Mouse (Mus musculus) olfactory bulb, adult 2 months (tissue): ENCODE measurements around the gene Morn1. TPM values are rescaled to one million over a fixed set of nuclear protein-coding genes. Genes with fewer than 3 reads are reported as not detected.
A peak's percentile ranks its signal among the peaks of the same experiment; 100 is the strongest.
"Not testable (repeated sequence)": the region's sequence is repeated elsewhere in the genome, so short reads cannot be mapped to it uniquely, and the experiment has no call there.

ENCODE experiments used
- H3K27ac ChIP-seq: fragments of 200-500 bp; 2 replicates; pipeline ENCODE4 v1.5.1; 2012; ENCODE audit warnings: low read depth, low read length; ENCODE audit not compliant: insufficient read depth
- H3K4me1 ChIP-seq: fragments of 200-500 bp; 2 replicates; pipeline ENCODE4 v1.6.1; 2012; ENCODE audit warnings: low read length; ENCODE audit not compliant: control insufficient read depth, insufficient read depth
- H3K4me3 ChIP-seq: fragments of 200-500 bp; 2 replicates; pipeline ENCODE4 v1.5.1; 2012; ENCODE audit warnings: mild to moderate bottlenecking, low read depth, low read length, moderate library complexity; ENCODE audit not compliant: insufficient read depth
- CTCF ChIP-seq: fragments of 200-500 bp; IDR thresholded peaks from 2 replicates; pipeline ENCODE4 v1.5.1; 2012; ENCODE audit warnings: low read depth, mild to moderate bottlenecking, low read length, moderate library complexity; ENCODE audit not compliant: insufficient read depth
- POLR2A ChIP-seq: fragments of 200-500 bp; IDR thresholded peaks from 2 replicates; pipeline ENCODE4 v1.6.1; 2012; ENCODE audit warnings: mild to moderate bottlenecking, low read depth, low read length, moderate library complexity; ENCODE audit not compliant: insufficient read depth
- WGBS: fragments of 180-500 bp; shearing (Covaris S2); methylation state at CpG from one replicate; pipeline ENCODE4 v1.1.7; 2018; 5-methylcytosine and 5-hydroxymethylcytosine counted together
- polyA plus RNA-seq: library from polyadenylated mRNA; stranded (reverse); fragments of >200 nt; gene quantifications from 2 replicates; pipeline ENCODE4 v1.2.4, GENCODE M21; 2012; ENCODE audit warnings: low replicate concordance; ENCODE audit not compliant: missing spikeins, insufficient read depth, insufficient read length

The Morn1 gene
- polyA plus RNA-seq, 1 experiment: not detected

DNA sequence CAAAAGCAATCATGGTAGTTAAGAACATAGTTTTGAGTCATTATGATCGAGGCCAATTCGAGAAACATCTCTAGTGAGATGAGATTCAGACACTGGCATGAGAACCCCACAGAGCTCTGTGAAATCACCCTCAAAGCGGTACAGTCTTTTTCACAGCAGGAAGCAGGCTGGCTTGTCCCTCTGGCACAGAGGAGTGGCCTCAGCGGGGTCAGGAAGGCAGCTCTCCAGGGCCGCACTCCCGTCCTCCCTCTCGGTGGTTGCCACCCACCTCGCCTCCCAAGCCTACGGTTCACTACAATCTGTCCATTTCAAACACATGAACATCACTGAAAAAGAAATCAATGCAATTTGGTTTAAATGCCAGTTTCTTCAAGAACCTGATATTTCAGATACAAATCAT lies 12.0 kb upstream of the Morn1 start:
- Histone ChIP-seq H3K27ac (no peak overlapping the region), H3K4me3 (no peak overlapping the region), H3K4me1 (no peaks in the 10 kb centered on the region)
- WGBS: 74% methylated on average over 9 of the region's 9 CpGs
- no peak for TF ChIP-seq POLR2A
- TF ChIP-seq CTCF: no peak

GRCm38 (mm10) chr4:155075137-155075536 lies 11.2 kb upstream of the Morn1 start:
- no peaks in the 10 kb centered on the region for H3K4me1 ChIP-seq
- no peak overlapping the region for H3K27ac ChIP-seq
- 82% methylated on average over 9 of the region's 9 CpGs for WGBS
- no peak overlapping the region for H3K4me3 ChIP-seq
- TF ChIP-seq POLR2A (no peak), CTCF (no peak)

DNA sequence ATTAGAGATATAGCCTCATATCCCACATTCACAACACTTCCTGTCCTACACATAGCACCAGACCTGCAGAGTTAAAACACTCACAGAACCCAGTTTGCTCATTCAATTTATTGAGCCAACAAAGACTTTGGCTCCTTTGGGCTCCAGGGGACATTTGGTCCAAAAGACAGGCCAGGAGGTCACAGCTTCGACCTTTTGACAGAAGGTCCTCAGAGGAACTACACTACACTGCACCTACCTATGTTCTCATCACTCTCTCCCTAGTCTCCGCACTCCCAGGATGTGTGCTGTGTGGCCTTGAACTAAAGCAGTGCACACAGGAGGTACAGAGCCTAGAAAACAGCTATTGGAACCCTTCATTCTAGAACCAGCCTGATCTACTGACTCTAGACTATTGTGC lies 10.6 kb upstream of the Morn1 start:
- WGBS: 95% methylated on average over 2 of the region's 2 CpGs
- TF ChIP-seq CTCF (no peak), POLR2A (no peak)
- Histone ChIP-seq H3K27ac (no peak overlapping the region), H3K4me1 (no peaks in the 10 kb centered on the region), H3K4me3 (no peak overlapping the region)

GRCm38 (mm10) chr4:155076677-155077076 lies 9.7 kb upstream of the Morn1 start:
- WGBS: 74% methylated on average over 9 of the region's 9 CpGs

GRCm38 (mm10) chr4:155078808-155079207 lies 7.6 kb upstream of the Morn1 start:
- not testable (repeated sequence) for H3K27ac ChIP-seq, H3K4me3 ChIP-seq, H3K4me1 ChIP-seq
- 87% methylated on average over 10 of the region's 10 CpGs for WGBS

More at GRCm38 (mm10) chr4:155076677-155077076, 9.7 kb upstream of the Morn1 start:
- Histone ChIP-seq H3K4me1 (no peaks in the 10 kb centered on the region), H3K27ac (no peak overlapping the region), H3K4me3 (no peak overlapping the region)
- TF ChIP-seq CTCF (no peak), POLR2A (no peak)

- Histone ChIP-seq H3K4me3 (no peak overlapping the region), H3K4me1 (peaks cover 12% of the 10 kb centered on the region), H3K27ac (no peak overlapping the region)
- TF ChIP-seq POLR2A (no peak), CTCF (no peak)
- WGBS: 88% methylated on average over 6 of the region's 6 CpGs
These were observed 6.7 kb upstream of the Morn1 start for GRCm38 (mm10) chr4:155079666-155080065.

GRCm38 (mm10) chr4:155083553-155083952 lies 2.8 kb upstream of the Morn1 start:
- WGBS: 87% methylated on average over 4 of the region's 4 CpGs
- TF ChIP-seq CTCF: no peak
- no peak for TF ChIP-seq POLR2A
- H3K4me3 ChIP-seq: no peak overlapping the region
- H3K27ac ChIP-seq: no peak overlapping the region
- peaks cover 20% of the 10 kb centered on the region for H3K4me1 ChIP-seq

- 86% methylated on average over 7 of the region's 7 CpGs for WGBS
These were observed 2.0 kb upstream of the Morn1 start for GRCm38 (mm10) chr4:155084351-155084750.

GRCm38 (mm10) chr4:155085206-155086107 lies 920 bp upstream of the Morn1 start:
- Histone ChIP-seq H3K4me3 (peak overlapping the region; percentile 88), H3K4me1 (peaks cover 20% of the 10 kb centered on the region), H3K27ac (no peak overlapping the region)
- TF ChIP-seq CTCF: no peak
- TF ChIP-seq POLR2A: no peak
- WGBS: 6% methylated on average over 35 of the region's 35 CpGs

More at GRCm38 (mm10) chr4:155084351-155084750, 2.0 kb upstream of the Morn1 start:
- Histone ChIP-seq H3K4me3 (no peak overlapping the region), H3K27ac (no peak overlapping the region), H3K4me1 (peaks cover 20% of the 10 kb centered on the region)
- TF ChIP-seq POLR2A: no peak
- no peak for TF ChIP-seq CTCF
